Mouse (Mus musculus) inflammation-experienced regulatory T-cells, adult 6 months (primary cell): ENCODE data around the gene Fpr2. TPM values are rescaled to one million over a fixed set of nuclear protein-coding genes. Genes with fewer than 3 reads are reported as not detected.
A peak's percentile ranks its signal among the peaks of the same experiment; 100 is the strongest.
"Not testable (repeated sequence)": the region's sequence is repeated elsewhere in the genome, so short reads cannot be mapped to it uniquely, and the experiment has no call there.

Experiments
- ATAC-seq: one replicate; pipeline ENCODE4 v1.8.0; 2017
- polyA plus RNA-seq, 3 experiments: library from polyadenylated mRNA; unstranded; fragments of 100-300 nt; shearing (Covaris generic); gene quantifications; one replicate each; pipeline ENCODE4 v1.2.1; 2017

Gene Fpr2
- polyA plus RNA-seq: under 1 TPM in 2 of 3 experiments, not detected in 1; 0.34 to 0.64 TPM

DNA sequence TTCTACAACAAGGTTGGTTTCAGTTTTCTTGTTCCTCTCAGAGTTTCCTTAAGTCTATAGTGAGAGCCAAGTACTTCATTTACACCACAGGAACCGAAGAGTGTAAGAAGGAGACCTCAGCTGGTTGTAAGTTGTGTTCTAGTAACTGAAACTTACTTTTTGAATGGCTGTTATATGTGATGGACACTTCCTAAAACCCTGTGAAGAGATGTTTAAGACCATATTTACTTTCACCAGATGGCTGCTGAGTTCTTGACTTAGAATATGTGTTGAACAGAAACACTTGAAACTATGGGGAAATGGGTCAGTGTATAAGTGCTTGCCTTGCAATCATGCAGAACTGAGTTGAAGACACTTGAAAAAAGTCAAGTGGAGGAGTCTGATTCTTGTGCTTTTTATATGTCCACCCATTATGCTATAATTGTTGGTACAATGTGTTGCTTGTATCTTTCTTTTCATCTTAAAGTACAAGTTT, at the start of gene Fpr2, which contains the start of gene Fpr3:
TSS of gene Fpr2 (plus strand) at position 51 of the 475 bp plus-strand sequence.
TSS of gene Fpr3 (plus strand) at position 79 of the 475 bp plus-strand sequence.
- no peak for ATAC-seq

DNA sequence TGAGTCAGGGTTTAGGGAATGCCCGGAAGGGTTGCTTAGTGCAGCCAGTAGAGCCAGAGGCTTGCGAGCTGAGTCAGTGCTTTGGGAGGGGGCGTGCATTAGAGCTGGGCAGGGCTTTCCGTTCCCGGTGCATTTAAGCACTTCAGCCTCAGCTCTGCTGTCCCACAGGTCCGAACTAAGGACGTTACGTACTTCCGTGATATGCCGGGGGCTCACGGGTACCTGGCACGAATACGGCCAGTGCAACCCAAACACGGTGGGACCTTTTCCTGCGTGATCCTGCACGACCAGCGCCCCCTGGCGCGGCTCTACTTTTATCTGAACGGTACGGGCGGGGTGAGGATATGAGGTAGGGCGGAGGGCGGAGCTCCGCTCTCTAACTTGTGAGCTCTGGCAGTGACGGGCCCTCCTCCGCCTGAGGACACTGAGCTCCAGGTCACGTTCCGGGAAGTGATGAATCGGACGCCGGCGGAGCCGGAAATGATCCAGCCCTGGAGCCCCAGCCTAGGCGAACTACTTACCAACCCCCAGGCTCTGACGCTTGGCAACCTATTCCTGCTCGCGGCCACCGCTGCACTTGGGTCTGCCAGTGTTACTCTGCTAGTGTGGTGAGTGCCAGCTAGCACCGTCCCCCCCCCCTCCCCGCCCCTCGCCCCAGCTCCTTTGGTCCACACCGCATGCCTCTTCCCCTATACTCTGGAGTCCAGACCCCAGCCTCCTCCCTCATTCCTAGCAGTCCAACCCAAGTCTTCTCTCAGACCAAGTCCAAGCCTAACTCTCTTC, 49.5 kb upstream of the Fpr2 start:
- ATAC-seq: peak; percentile 97

DNA sequence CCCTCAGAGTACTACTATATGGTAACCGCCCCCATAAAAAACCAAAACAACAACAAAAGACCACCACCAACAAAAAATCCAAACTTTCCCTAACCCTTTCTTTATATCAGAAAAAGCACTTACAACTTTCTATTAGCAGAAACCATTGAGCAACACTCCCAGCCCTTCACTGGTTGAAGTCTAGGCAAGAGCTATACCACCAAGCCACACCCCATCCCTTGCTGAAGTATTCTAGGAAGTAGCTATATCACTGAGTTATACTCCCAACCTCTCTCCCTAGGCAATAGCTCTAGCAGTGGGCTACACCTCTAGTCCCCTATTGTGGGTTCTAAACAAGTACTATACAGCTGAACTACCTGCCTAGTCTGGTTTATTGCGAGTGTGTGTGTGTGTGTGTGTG, 48.3 kb upstream of the Fpr2 start:
- ATAC-seq: no peak

DNA sequence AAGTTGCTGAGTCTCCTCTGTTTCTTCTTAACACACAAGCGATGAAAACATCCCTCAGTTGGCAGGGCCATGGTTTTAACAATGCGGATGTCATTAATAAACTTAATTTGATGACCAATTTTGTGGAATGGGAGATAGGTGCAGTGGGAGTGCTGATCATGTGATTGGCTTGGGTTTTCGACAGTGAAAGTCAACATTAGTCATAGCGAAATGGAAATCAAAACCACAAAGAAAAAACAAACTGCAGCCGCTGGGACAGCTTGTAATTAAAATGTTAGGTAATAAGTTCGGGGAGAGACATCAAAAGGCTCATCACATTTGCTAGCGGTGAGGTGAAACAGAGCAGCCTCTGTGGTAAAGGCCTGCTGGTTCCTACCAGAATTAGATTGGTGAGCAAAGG, 46.8 kb upstream of the Fpr2 start:
- ATAC-seq: peak; percentile 12

DNA sequence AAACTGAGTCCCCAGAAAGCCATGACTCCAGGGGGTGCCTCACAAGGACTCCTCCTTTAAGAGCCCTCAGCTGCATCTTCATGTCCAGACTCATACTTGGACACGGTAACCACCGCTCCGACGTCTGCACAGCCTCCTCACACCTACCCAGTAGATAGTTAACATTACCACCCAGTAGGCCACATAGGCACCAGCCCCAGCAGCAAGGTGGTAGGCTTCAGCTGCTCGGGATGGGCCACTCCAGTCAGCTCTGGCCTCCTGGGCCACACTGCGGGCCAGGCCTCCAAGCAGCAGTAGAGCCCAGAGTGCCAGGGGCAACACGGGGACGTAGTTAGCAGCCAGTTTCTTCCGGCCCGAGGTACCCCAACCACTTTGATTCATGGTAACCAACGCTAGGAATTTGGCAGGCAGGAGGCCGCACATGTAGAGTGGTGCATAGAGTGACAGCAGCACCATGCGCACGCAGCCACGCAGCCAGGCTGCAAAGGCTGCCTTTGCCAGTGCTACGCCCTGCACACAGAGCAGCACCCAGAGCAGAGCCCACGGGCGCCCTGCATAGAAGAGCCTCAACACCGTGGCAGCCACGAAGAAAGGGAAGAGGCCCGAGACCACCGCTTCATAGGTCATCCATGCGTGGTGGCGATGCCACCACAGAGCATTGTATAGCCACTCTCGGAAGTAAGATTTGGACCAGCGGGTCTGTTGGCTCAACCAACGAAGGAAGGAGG, 43.9 kb upstream of the Fpr2 start:
- ATAC-seq: no peak

DNA sequence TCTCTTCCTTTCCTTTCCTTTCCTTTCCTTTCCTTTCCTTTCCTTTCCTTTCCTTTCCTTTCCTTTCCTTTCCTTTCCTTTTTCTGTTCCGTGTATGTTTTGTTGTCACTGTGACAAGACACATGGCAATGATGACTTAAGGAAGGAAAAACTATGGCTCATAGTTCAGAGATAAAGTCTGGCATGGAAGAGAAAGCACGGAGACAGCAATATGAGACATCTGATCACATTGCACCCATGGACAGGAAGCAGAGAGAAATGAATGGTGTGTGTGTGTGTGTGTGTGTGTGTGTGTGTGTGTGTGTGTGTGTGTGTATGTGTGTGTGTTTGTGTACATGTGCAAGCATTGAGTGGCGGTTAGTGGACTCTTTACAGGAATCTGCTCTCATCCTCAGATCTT, 43.0 kb upstream of the Fpr2 start:
- not testable (repeated sequence) for ATAC-seq

DNA sequence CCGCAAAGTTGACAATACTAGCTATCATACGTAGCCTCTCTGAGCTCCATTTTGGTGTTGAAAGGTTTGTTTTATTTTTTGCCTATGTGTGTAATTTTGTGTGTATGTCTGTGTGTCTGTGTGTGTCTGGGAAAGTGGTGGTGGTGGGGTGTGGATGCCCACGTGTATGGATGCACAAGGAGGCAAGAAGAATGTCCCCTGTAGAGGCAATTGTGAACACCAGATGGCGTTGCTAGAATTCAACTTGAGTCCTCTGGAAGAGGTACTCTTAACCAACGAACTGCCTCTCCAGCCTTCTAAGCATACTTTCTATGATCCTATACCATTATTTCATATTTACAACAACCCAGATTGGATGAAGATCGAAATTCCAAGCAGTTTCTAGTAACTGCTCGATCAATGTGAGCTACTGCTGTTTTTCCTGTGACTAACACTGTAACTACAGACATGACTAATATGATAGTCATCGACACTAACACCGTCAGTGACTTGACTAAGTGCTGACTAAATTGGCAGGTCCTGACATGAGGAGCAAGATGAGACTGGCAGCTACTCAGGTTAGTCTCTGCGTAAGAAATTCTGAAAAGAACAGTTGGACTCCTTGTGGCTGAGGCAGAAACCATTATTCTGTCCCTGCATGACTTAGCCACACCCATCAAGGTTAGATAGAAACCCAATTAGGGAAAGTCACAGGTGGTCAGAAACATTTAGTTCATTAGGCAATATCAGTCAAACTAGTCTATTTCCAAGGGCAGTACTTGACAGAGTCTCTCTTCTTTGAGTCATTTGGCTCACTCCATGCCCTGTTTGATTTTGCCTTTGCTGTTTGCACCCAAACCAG, 42.2 kb upstream of the Fpr2 start:
- ATAC-seq: peak; percentile 42

DNA sequence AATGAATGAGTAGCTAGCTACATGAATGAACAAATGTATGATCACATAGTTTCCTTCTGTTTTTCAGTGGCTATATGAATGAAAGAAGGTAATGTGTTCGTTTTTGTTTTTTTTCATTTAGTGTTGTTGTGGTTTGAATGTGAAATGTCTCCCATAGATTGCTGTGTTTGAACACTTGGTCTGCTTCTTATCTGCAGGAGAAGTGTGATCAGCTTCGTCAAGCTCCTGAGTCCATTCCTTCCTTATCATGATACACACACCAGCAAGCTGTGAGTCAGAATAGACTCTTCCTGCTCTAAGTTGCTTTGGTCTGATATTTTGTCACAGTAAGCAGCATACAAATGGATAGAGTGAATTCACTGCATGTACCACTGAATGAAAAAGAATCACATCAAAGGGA, 38.6 kb upstream of the Fpr2 start:
- no peak for ATAC-seq

DNA sequence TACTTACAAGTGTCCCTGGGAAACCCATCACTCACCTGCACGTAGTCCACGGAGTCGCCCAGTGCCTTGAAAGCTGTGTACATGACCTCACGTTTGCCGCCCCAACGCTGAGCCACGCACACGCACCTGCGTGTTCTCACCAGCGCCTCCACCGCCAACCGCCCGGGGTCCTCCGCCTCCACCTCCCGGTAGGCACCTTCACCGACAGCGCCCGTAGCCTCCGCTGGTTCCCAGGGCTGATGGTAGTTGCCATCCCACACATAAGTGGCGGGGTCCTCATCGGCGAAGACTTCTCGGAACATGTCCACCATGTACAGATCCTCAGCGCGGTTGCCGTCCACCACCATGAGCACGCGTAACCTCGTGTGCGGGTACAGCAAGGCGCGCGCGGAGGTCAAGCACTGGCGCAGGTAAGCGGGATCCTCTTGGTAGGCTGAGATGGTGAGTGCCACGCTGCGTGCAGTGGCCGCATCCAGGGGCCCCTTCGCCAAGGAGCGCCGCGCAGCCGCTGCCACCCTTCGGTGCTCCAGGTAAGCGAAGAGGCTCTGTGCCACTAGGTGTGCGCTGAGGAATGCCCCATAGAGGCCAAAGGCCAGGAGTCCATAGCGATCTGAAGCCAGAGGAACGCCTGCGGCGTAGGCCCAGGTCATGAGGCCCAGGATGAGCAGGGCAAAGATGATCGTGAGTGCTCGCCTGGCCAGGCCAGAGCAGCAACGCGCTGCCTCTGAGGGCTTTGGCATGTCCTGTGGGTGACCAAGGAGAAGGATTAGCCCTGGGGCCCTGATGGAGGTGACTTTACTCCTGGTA, 37.5 kb upstream of the Fpr2 start:
- no peak for ATAC-seq

DNA sequence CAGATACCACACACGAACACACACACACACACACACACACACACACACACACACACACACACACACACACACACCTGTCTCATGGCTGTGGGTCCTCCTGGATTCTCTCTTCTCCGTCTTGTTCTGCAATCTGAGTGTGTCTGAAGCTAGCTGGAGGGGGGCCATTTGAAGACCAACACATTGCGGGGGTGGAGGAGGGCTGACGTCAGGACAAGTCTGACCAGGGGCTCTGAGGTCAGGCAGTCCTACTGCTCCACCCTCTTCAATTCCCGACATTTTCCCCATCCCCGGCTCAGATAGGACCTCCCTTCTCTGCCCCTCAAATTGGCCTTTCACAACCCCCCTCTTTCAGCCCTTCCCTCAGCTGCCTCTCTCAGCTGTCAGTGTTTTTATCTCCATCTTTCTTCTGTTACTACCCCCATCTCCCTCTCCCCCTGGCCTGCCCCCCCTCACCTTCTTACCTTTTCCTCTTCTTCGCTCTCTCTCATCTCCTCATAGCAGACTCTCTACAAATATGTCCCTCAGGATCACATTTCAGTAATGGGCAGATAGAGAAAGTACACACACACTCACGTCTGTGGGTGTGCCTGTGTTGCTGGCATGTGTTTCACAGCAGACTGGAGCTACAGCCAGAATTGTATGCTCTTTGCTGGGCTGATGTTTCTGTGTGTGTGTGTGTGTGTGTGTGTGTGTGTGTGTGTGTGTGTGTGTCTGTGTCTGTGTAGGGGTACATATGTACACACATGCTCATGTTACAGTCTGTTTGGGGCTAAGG, 32.4 kb upstream of the Fpr2 start, which contains the start of gene Has1:
TSS of gene Has1 (minus strand) at position 142 of the 775 bp plus-strand sequence.
- ATAC-seq: no peak

DNA sequence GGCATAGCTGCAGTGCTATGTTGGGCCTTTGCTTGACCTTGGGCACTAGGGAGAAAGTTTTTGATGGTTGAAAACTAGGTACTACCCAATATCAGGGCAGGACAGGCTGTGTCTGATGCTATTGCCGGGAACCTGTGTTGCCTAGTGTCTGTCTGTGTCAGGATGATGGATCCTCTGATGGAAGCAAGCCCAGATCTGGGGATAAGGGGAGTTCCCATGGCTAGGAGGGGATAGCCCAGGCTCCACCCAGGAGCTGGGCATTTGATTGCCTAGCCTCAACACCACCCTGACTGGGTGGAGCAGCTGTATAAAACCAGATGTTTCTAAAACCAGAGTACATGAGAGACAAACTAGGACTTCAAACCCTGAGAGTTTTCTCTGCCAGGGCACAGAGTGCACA, 31.0 kb upstream of the Fpr2 start:
- no peak for ATAC-seq

DNA sequence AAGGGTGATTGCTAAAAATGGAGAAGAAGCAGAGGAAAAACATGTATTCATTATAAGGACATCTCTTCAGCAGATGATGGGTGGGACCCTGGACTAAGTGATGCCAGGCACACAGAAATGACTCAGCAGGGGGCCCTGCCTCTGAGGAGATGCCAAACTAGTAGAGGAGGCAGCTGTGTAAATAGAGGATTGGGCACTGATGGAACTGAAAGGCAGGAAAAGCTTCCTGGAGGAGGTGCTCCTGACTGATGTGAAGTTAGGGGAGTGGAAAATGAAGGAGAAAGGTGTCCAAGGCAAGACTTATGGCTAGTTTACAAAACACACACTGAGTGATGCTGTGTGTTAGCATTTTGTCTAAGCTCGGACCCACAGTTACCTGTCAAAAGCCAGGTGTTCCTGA, 30.2 kb upstream of the Fpr2 start:
- no peak for ATAC-seq

DNA sequence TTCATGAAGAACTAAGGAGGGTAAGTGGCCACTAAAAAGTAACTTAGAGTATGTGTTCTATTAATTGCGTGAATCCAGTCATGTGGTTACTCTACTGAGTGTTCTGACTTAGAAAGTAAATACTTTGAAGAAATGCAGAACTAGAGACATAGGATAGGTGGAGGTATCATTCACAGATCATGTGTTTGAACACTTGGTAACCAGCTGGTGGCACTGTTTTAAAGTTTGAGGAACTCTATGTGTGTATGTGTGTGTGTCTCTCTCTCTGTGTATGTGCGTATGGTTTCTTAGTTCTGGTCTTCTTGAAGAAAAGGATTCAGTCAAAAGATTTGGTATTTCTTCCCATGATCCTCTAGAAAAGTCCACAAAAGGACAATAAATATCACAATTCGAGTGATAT, 27.5 kb upstream of the Fpr2 start:
- ATAC-seq: peak; percentile 71

DNA sequence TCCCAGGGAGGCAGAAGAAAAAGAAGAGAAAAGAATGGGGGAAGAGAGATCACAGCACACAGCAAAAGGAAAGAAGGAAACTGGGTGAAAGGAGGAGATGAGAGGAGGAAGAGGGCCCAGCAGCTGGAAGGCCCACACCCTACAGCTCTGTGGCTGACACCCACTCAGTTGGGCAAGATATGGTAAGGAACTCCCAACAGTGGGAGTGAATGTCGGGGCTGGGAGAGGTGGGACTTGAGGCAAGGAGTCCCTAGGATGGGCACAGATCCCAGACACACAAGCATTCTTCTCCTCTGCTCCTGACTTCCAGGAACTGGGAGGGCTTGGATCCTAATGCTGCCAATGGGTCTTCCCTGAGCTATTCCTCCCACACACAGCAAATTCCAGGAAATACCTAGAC, 25.3 kb upstream of the Fpr2 start:
- no peak for ATAC-seq

DNA sequence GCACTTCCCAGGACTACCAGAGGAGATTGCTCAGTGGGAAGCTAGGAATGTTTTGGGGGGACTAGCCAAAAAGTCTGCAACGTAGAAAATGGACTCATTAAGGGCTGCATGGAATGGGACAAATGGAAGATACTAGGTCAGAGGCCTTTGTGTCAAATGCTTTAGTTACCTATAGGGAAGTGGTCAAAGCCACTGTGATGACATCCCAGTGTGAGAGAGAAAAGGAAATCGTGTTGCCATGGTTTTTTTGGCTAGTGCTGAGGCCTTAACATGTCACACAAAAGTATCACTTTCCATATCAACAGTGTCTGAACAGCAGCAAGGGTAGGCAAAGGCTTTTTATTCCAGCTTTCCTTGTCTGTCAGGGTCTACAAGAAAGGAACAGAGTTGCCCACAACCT, 22.5 kb upstream of the Fpr2 start:
- ATAC-seq: no peak

DNA sequence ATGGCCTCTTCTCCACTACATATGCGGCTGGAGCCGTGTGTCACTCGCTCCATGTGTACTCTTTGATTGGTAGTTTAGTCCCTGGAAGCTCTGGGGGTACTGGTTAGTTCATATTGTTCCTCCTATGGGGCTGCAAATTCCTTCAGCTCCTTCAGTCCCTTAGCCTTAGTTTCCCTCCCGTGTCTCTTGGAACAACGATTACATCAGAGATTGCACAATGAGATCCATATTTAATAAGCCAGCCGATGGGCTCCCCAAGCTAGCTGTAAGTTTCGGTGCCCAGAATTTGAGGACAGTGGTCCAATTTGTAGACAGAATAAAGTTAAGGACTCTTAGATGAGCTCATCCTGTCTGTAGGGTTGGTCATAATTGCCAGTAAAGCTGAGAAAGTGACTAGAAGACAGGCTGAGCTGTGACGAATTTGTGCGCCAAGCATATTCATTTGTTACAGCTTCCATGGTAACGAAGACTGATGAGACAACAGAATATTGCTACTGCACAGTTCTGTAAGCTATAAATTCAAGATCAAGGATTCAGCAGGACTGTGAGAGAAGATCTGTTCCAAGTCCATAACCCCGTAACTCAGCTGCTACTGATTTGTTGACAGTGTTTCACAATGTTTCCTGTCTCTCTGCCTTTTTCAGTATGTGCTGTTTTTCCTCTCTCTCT, 20.7 kb upstream of the Fpr2 start:
- no peak for ATAC-seq

DNA sequence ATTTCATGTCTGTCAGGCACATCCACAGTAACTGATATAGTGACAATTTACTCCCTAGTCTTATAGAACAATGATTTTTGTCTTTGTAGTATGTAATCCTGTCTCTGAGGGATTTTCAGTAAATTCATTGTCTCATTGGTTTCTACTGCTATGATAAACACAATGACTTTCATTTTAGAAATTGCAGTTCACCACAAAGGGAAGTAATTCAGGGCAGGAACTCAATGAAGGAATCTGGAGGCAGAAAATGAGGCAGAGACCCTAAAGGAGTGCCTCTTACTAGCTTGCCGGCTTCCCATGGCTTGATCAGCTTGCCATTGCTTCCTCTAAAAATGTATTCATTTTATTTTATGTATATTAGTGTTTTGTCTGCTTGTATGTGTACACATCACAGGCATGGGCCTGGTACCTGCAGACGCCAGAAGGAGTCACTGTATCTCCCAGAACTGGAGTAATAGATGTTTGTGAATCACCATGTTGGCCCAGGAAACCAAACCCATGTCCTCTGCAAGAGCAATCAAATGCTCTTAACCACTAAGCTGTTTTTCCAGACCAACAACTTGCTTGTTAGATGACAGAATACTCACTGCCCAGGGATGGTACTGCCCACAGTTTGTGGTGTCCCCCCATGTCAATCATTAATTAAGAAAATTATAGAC, 16.6 kb upstream of the Fpr2 start:
- no peak for ATAC-seq

DNA sequence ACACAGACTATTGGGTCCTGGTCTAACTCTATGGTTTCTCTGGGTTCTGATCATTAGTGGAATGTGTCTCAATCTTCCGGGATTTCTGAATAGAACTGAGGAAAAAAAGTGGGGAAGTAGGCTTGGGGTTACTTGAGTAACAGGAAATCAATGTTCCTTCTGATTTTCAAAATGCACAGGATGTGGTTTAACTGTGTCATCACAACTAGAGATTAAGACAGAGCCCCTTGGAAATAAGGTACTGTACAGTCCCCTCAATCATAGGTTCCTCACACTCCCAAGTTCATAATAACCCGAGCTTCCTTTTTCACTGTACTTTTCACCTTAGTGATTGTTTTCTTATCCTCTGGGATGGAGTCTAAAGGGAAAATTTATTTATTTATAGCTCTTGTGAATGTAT, 15.9 kb upstream of the Fpr2 start:
- peak; percentile 56 for ATAC-seq

DNA sequence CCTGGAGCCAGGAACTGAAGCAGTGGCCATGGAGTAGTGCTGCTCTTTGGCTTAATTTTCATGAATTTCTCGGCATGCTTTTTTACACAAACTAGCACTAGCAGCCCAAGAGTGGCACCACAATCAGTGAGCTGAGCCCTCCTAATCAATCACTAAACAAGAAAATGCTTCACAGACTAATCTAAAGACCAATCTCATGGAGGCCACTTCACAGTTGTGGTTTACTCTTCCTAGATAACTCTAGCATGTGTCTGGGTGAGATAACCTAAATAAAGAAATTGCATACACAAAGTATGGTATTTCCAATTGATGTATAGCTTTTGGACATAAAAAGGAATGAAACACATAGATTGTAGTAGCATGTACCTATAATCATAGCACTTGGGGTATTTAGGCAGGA, 8.3 kb upstream of the Fpr2 start:
- no peak for ATAC-seq

DNA sequence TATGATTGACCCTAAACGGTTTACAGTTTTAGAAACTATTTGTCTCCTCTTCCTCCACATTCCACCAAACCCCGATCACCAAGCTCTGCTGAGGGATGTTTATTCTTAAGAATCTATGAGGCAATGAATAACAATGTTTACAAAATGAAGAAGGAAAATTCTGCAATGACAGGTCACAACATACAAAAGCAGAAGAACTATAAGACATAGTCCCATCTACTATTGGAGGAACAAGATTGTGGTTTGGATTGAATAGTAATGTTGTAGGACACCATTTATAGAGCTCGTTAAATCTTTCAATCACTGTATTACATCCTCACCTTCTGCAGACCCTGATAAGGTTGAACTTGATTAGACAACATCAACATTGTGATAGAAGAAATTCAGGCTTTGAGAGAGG, 5.0 kb upstream of the Fpr2 start:
- no peak for ATAC-seq
